Mouse (Mus musculus) cortical plate, adult 2 months (tissue): Measurements from ENCODE around the gene Tspan32. TPM values are rescaled to one million over a fixed set of nuclear protein-coding genes. Genes with fewer than 3 reads are reported as not detected.

ENCODE experiments used
- H3K27ac ChIP-seq: fragments of 200-500 bp; 2 replicates; pipeline ENCODE4 v1.5.1; 2012; ENCODE audit warnings: low read length, control low read depth, inconsistent platforms; ENCODE audit not compliant: insufficient read depth
- H3K4me1 ChIP-seq: fragments of 200-500 bp; 2 replicates; pipeline ENCODE4 v1.6.1; 2011; ENCODE audit warnings: low read length; ENCODE audit not compliant: control insufficient read depth, insufficient read depth
- H3K4me3 ChIP-seq: fragments of 200-500 bp; 2 replicates; pipeline ENCODE4 v1.5.1; 2011; ENCODE audit warnings: mild to moderate bottlenecking, low read length, control low read depth; ENCODE audit not compliant: insufficient read depth
- CTCF ChIP-seq: fragments of 200-500 bp; IDR thresholded peaks from 2 replicates; pipeline ENCODE4 v1.5.1; 2011; ENCODE audit warnings: mild to moderate bottlenecking, control low read depth, low read length; ENCODE audit not compliant: insufficient read depth; ENCODE audit errors: extremely low read depth
- POLR2A ChIP-seq: fragments of 200-500 bp; IDR thresholded peaks from 2 replicates; pipeline ENCODE4 v1.6.1; 2011; ENCODE audit warnings: mild to moderate bottlenecking, low read length, control low read depth; ENCODE audit not compliant: insufficient read depth; ENCODE audit errors: extremely low read depth
- polyA plus RNA-seq: library from polyadenylated mRNA; depleted of rRNA; stranded (reverse); fragments of >200 nt; gene quantifications from 2 replicates; pipeline ENCODE4 v1.2.3, GENCODE M21; 2012

Gene Tspan32
- polyA plus RNA-seq, 1 experiment = 0.44 TPM

- Histone ChIP-seq H3K27ac (peak overlapping the region; percentile 63; the same call in 1 of the 2 replicates), H3K4me3 (no peak overlapping the region), H3K4me1 (no peaks in the 10 kb centered on the region)
- no peak for TF ChIP-seq CTCF
- no peak for TF ChIP-seq POLR2A
Observed at GRCm38 (mm10) chr7:143042089-143042488, 37.2 kb downstream of the Tspan32 start.

GRCm38 (mm10) chr7:143042897-143043300 is 38.1 kb downstream of the Tspan32 start:
- Histone ChIP-seq H3K4me3 (no peak overlapping the region), H3K4me1 (no peaks in the 10 kb centered on the region), H3K27ac (peak overlapping the region; percentile 57; the same call in 1 of the 2 replicates)
- no peak for TF ChIP-seq POLR2A
- TF ChIP-seq CTCF = no peak

- Histone ChIP-seq H3K27ac (no peak overlapping the region), H3K4me3 (no peak overlapping the region), H3K4me1 (no peaks in the 10 kb centered on the region)
- no peak for TF ChIP-seq CTCF
- TF ChIP-seq POLR2A = no peak
Observed at GRCm38 (mm10) chr7:143044049-143044825, 39.4 kb downstream of the Tspan32 start.

- Histone ChIP-seq H3K4me3 (no peak overlapping the region), H3K4me1 (no peaks in the 10 kb centered on the region), H3K27ac (no peak overlapping the region)
- TF ChIP-seq POLR2A (no peak), CTCF (no peak)
Observed at GRCm38 (mm10) chr7:143044826-143045206, 40.0 kb downstream of the Tspan32 start.

- no peak overlapping the region for H3K4me3 ChIP-seq
- no peak overlapping the region for H3K27ac ChIP-seq
- H3K4me1 ChIP-seq = no peaks in the 10 kb centered on the region
- TF ChIP-seq CTCF = no peak
- no peak for TF ChIP-seq POLR2A
Observed at GRCm38 (mm10) chr7:143046358-143046757, 41.5 kb downstream of the Tspan32 start.

GRCm38 (mm10) chr7:143049331-143049730 is 44.5 kb downstream of the Tspan32 start:
- TF ChIP-seq POLR2A = no peak
- no peak for TF ChIP-seq CTCF
- Histone ChIP-seq H3K4me3 (no peak overlapping the region), H3K27ac (no peak overlapping the region), H3K4me1 (peaks cover 6% of the 10 kb centered on the region)

- H3K27ac ChIP-seq = no peak overlapping the region
- peaks cover 11% of the 10 kb centered on the region for H3K4me1 ChIP-seq
- no peak overlapping the region for H3K4me3 ChIP-seq
- TF ChIP-seq POLR2A (no peak), CTCF (no peak)
Observed at GRCm38 (mm10) chr7:143049841-143050816, 45.3 kb downstream of the Tspan32 start.

- Histone ChIP-seq H3K27ac (no peak overlapping the region), H3K4me1 (peaks cover 12% of the 10 kb centered on the region), H3K4me3 (no peak overlapping the region)
- TF ChIP-seq POLR2A (no peak), CTCF (no peak)
Observed at GRCm38 (mm10) chr7:143051316-143051715, 46.5 kb downstream of the Tspan32 start.

GRCm38 (mm10) chr7:143052626-143053007 is 47.8 kb downstream of the Tspan32 start, which contains the start of gene Cd81:
Gene Cd81 (plus strand): TSS chr7:143052739.
- no peak for TF ChIP-seq CTCF
- peak; percentile 98 for TF ChIP-seq POLR2A
- Histone ChIP-seq H3K4me1 (peaks cover 15% of the 10 kb centered on the region), H3K4me3 (peak within 1 kb of the TSS; percentile 97), H3K27ac (peak within 1 kb of the TSS; percentile 92)
